Mouse (Mus musculus): ENCODE results near the gene Map2k7. TPM values are rescaled to one million over a fixed set of nuclear protein-coding genes. Genes with fewer than 3 reads are reported as not detected.

Map2k7 gene
- total RNA-seq (2021) (10 to 100 TPM; 63.8 to 65.9 TPM), polyA plus RNA-seq (2012; rRNA removed) (27.8 and 53.1 TPM in 2 replicates)
- long read RNA-seq, transcript Map2k7-202 (12 exons, 3,525 nt) = major isoform, 25 of 51 reads
- long read RNA-seq, transcript Map2k7-206 (11 exons, 3,497 nt) = minor isoform, 7 of 51 reads
- long read RNA-seq, partial matches to known transcripts = 16 of 51 reads
- long read RNA-seq, other reads (novel, unspliced or antisense) = 1 of 51 reads

DNA sequence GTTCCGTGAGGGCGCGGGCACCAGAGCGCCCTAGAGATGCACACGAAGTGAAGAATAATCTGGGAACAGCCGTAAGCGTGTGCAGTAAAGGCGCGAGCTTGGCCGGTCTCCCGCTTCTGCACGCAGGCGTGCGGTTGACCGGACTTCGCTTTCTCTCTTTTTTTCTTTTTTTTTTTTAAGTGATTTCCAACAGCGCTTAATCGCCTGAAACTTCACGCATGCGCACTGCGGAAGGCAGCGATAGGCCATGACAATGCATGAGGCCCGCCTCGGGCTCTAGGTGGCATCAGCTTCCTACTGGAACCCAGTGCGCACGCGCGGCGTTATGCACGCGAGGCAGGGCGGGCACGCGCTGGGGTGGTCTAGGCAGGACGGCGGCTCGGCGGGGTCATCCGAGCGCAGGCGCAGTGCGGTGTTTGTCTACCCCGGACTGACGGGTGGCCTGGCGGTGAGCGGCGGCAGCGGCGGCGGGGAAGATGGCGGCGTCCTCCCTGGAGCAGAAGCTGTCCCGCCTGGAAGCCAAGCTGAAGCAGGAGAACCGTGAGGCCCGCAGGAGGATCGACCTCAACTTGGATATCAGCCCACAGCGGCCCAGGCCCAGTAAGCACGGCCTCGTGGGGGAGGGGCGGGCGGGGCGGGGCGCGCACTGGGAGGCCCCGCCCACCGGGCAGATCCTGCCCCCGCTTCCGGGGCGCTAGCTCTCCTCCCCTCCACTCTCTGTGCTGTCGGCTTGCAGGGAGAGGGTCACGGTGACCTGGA, at the start of gene Map2k7, which contains the start of gene Gm49320:
Map2k7 (plus strand) TSS at position 307 of the 759 bp plus-strand sequence.
Gm49320 (plus strand) TSS at position 432 of the 759 bp plus-strand sequence.
- DNase-seq = peak; percentile 99 to 100
- under 1% methylated on average over 71 of the region's 71 CpGs for WGBS
- H3K4me3 ChIP-seq = peak within 1 kb of the TSS; percentile 74
- H3K4me1 ChIP-seq (ENCODE audit: control insufficient read depth, insufficient read depth, low read length) = peaks cover 5% of the 10 kb centered on the region
- no peaks in the 10 kb centered on the region; the same call in 1 of the 2 replicates for H3K36me3 ChIP-seq (ENCODE audit: control insufficient read depth, insufficient read depth, low read length)
- no peaks in the 10 kb centered on the region for H3K27me3 ChIP-seq (ENCODE audit: control insufficient read depth, insufficient read depth, low read length)
- peak; percentile 79 for TF ChIP-seq CTCF (IDR thresholded peaks at IDR 0.05)
- peak; percentile 85 for TF ChIP-seq POLR2A (IDR thresholded peaks at IDR 0.05; ENCODE audit: insufficient read depth, low read depth, low read length)
- TF ChIP-seq EP300 (IDR thresholded peaks at IDR 0.05; ENCODE audit: insufficient read depth, low read depth, low read length) = peak; percentile 57; the same call in 1 of the 2 replicates
- intact Hi-C loops (cut with DNase I) = loop anchor here (1.0 to 5.0 kb wide), 6 partner anchors 14 to 439 kb away; partner anchors contain the start of genes Cers4, Evi5l and Timm44
- peak within 1 kb of the TSS; percentile 90 for H3K9ac ChIP-seq (ENCODE audit: low read depth, low read length)
- H3K27ac ChIP-seq = peak within 1 kb of the TSS; percentile 85
- peaks cover 4% of the 10 kb centered on the region; the same call in 1 of the 2 replicates for H3K79me2 ChIP-seq (replicated peaks; ENCODE audit: control insufficient read depth, insufficient read depth, low read length)

DNA sequence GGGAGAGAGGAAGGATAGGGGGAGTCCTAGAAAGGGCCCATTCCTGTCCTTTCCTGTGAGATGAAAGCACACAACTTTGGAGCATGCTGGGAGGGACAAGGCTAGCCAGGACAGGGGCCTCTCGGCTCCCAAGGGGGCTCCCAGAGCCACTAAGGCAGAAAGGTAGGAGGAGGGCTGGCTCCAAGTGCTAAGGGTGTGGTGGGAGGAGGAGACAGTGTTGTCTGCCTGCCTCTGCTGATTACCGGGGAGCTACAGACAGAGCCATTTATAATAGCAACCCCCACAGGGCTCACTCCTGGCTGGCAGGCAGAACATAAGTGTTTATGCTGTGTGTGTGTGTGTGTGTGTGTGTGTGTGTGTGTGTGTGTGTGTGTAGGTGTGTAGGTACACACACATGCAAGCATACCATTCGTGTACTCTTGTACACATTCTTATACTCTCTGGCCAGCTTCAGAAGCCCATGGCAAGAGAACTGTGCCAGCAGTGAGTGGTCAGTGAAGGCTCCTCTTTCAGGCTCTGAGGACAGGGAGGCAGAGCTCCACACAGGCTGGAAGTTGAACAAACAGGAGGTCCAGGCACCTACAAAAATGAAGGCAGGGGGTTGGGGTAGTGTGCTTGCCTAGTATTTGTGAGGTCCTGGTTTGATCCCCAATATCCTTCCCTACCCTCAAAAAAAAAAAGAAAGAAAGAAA, 49.4 kb upstream of the Map2k7 start:
- TF ChIP-seq POLR2A (IDR thresholded peaks at IDR 0.05; ENCODE audit: insufficient read depth, low read depth, low read length) (no peak), CTCF (IDR thresholded peaks at IDR 0.05) (no peak), EP300 (IDR thresholded peaks at IDR 0.05; ENCODE audit: insufficient read depth, low read depth, low read length) (no peak)
- intact Hi-C loops (cut with DNase I) = no loop called here
- Histone ChIP-seq H3K79me2 (replicated peaks; ENCODE audit: control insufficient read depth, insufficient read depth, low read length) (no peaks in the 10 kb centered on the region), H3K4me1 (ENCODE audit: control insufficient read depth, insufficient read depth, low read length) (peaks cover 1% of the 10 kb centered on the region), H3K27ac (no peak overlapping the region), H3K36me3 (ENCODE audit: control insufficient read depth, insufficient read depth, low read length) (no peaks in the 10 kb centered on the region), H3K4me3 (no peak overlapping the region), H3K27me3 (ENCODE audit: control insufficient read depth, insufficient read depth, low read length) (no peaks in the 10 kb centered on the region), H3K9ac (ENCODE audit: low read depth, low read length) (no peak overlapping the region)
- 51% methylated on average over 3 of the region's 3 CpGs for WGBS
- DNase-seq = no peak

DNA sequence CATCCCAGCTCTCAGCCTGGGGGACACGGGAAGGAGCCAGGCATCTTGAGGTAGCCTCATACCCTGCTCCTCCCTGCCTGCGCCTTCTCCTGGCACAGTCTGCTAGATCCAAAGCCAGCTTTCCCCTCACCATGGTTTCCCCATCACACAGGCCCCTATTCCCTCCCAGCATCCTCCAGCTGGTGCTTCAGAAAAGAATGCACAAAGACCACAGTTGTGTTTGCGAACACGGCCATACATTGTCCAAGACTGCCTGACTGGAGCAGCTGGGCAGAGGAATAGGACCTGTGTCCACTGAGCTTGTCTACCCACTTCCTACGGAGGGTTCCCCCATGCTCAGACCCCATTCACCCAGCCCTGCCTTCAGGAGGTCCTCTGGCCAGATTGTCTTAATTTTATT, 46.2 kb upstream of the Map2k7 start:
- intact Hi-C loops (cut with DNase I) = loop anchor here (5.0 kb wide), 4 partner anchors 45 to 180 kb away; partner anchors contain the start of genes Gm49320, Map2k7 and Snapc2
- no peak for DNase-seq
- no peak for TF ChIP-seq CTCF (IDR thresholded peaks at IDR 0.05)
- TF ChIP-seq POLR2A (IDR thresholded peaks at IDR 0.05; ENCODE audit: insufficient read depth, low read depth, low read length) = no peak
- no peak for TF ChIP-seq EP300 (IDR thresholded peaks at IDR 0.05; ENCODE audit: insufficient read depth, low read depth, low read length)
- no peaks in the 10 kb centered on the region for H3K27me3 ChIP-seq (ENCODE audit: control insufficient read depth, insufficient read depth, low read length)
- H3K4me1 ChIP-seq (ENCODE audit: control insufficient read depth, insufficient read depth, low read length) = peaks cover 1% of the 10 kb centered on the region
- no peak overlapping the region for H3K9ac ChIP-seq (ENCODE audit: low read depth, low read length)
- no peak overlapping the region for H3K4me3 ChIP-seq
- H3K79me2 ChIP-seq (replicated peaks; ENCODE audit: control insufficient read depth, insufficient read depth, low read length) = no peaks in the 10 kb centered on the region
- H3K27ac ChIP-seq = no peak overlapping the region
- 75% methylated on average over 5 of the region's 5 CpGs for WGBS
- H3K36me3 ChIP-seq (ENCODE audit: control insufficient read depth, insufficient read depth, low read length) = no peaks in the 10 kb centered on the region

DNA sequence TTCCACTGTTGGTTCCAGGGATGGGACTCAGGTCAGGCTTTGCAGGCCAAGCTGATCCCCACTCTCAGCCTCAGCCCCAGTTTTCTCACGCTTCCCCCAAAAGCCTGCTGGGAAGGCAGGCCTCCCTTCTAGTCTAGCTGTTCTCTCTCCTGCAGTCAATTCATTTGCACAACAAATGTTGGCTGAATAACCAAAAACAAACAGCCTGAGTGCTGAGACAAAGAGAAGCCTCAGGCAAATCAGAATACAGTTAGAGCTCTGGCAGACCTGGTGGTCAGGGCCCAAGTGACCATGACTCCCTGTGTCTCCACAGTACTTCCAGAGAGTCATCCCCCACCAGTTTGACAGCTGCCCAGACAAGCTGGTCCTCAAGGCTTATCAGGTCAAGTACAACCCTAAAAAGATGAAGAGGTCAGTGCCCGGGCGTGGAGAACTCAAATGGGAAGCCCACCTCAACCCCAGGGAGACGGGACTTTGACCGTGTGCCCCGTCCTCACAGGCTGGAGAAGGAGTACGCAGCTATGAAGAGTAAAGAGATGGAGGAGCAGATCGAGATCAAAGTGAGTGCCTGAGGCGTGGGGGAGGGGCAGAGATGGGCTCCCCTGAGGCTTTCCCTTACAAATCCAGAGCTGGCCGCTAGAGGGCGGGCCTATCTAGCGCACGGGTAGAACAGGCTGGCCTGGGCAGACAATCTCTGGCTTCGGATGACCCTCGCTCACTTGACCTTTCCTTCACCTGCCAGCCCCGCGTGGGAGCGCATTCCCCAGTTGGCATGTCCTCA, 45.5 kb upstream of the Map2k7 start:
- H3K27me3 ChIP-seq (ENCODE audit: control insufficient read depth, insufficient read depth, low read length) = no peaks in the 10 kb centered on the region
- H3K36me3 ChIP-seq (ENCODE audit: control insufficient read depth, insufficient read depth, low read length) = no peaks in the 10 kb centered on the region
- H3K4me1 ChIP-seq (ENCODE audit: control insufficient read depth, insufficient read depth, low read length) = peaks cover 1% of the 10 kb centered on the region
- H3K79me2 ChIP-seq (replicated peaks; ENCODE audit: control insufficient read depth, insufficient read depth, low read length) = no peaks in the 10 kb centered on the region
- DNase-seq = peak; percentile 83 to 88
- WGBS = 16% methylated on average over 18 of the region's 18 CpGs
- TF ChIP-seq CTCF (IDR thresholded peaks at IDR 0.05) (peak; percentile 96), EP300 (IDR thresholded peaks at IDR 0.05; ENCODE audit: insufficient read depth, low read depth, low read length) (0 out of 2 replicates have a peak, but pooled peaks have one; percentile 51), POLR2A (IDR thresholded peaks at IDR 0.05; ENCODE audit: insufficient read depth, low read depth, low read length) (no peak)
- no peak overlapping the region for H3K9ac ChIP-seq (ENCODE audit: low read depth, low read length)
- H3K4me3 ChIP-seq = no peak overlapping the region
- intact Hi-C loops (cut with DNase I) = loop anchor here (5.0 kb wide), 4 partner anchors 44 to 179 kb away; partner anchors contain the start of genes Gm49320, Map2k7 and Snapc2
- H3K27ac ChIP-seq = no peak overlapping the region; the same call in 1 of the 2 replicates

DNA sequence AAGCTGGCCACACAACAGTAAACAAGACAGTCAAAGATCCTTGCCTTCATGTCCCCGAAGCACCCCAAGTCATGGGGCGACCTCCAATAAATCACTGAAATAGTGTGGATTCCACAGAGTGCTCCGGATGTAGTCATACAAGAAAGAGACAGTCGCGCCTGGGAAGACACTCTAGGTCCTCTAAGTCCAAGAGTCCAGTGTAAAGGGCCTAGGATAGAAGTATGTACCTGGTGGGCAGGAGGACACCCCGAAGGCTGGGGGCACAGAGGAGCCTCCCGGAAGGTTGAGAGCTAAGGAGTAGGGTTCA, 45.0 kb upstream of the Map2k7 start:
- no peak for DNase-seq
- Histone ChIP-seq H3K27ac (no peak overlapping the region; the same call in 1 of the 2 replicates), H3K4me3 (no peak overlapping the region), H3K27me3 (ENCODE audit: control insufficient read depth, insufficient read depth, low read length) (no peaks in the 10 kb centered on the region), H3K36me3 (ENCODE audit: control insufficient read depth, insufficient read depth, low read length) (no peaks in the 10 kb centered on the region), H3K4me1 (ENCODE audit: control insufficient read depth, insufficient read depth, low read length) (peaks cover 1% of the 10 kb centered on the region), H3K9ac (ENCODE audit: low read depth, low read length) (no peak overlapping the region), H3K79me2 (replicated peaks; ENCODE audit: control insufficient read depth, insufficient read depth, low read length) (no peaks in the 10 kb centered on the region)
- WGBS = 55% methylated on average over 7 of the region's 7 CpGs
- TF ChIP-seq POLR2A (IDR thresholded peaks at IDR 0.05; ENCODE audit: insufficient read depth, low read depth, low read length) (no peak), CTCF (IDR thresholded peaks at IDR 0.05) (no peak), EP300 (IDR thresholded peaks at IDR 0.05; ENCODE audit: insufficient read depth, low read depth, low read length) (no peak)
- intact Hi-C loops (cut with DNase I) = loop anchor here (5.0 kb wide), 4 partner anchors 44 to 179 kb away; partner anchors contain the start of genes Gm49320, Map2k7 and Snapc2
